Mouse (Mus musculus) fat pad, adult 2 months (tissue): Measurements from ENCODE around the gene Nptx2.

ENCODE experiments used
- DNase-seq: peaks from one replicate; pipeline ENCODE4 v3.0.0-alpha.2; 2011; ENCODE audit warnings: low read depth, low spot score; ENCODE audit errors: extremely low read depth

Nptx2 gene

DNA sequence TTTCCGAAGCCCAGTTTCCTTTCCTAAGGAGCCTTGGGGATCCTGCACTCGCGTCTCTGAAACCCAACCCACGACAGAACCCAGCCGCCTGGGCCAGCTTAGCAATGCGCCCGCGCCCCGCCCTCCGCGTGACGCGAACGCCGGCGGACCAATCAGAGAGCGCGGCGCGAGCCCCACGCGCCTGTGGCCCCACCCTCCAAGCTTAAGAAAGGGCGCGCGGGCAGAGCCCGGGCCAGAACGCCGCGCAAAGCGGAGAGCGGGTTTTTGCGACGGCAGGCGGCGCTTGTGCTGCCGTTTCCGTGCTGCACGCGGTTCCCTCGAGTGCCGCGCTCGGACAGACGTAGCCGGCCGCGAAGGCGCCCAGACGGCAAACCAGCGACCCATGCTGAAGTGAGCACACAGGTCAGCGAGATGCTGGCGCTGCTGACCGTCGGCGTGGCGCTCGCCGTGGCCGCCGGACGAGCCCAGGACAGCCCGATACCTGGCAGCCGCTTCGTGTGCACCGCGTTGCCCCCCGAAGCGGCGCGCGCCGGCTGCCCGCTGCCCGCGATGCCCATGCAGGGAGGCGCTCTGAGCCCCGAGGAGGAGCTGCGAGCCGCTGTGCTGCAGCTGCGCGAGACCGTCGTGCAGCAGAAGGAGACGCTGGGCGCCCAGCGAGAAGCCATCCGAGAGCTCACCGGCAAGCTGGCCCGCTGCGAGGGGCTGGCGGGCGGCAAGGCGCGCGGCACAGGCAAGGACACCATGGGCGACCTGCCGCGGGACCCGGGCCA is at the start of gene Nptx2:
Gene Nptx2, plus strand, starts transcription at position 250 of the 770 bp plus-strand sequence.
- no peak for DNase-seq

DNA sequence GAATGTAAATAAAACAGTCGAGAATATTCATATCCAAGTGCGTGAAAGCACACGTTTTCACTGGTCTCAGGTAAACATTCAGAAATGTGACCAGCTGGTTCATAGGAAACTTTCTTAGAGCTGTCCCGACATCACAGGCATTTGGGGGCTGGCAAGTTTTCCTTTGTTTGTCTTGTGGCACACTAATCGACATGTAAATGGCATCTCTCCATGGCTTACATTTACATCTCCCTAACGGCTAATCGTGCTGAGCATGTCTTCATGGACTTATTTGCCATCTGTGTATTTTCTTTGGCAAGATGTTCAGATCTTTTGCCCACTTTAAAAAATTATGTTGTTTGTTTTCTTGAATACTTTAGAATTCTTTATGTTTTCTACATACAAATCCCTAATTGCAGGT is 49.2 kb upstream of the Nptx2 start:
- no peak for DNase-seq

DNA sequence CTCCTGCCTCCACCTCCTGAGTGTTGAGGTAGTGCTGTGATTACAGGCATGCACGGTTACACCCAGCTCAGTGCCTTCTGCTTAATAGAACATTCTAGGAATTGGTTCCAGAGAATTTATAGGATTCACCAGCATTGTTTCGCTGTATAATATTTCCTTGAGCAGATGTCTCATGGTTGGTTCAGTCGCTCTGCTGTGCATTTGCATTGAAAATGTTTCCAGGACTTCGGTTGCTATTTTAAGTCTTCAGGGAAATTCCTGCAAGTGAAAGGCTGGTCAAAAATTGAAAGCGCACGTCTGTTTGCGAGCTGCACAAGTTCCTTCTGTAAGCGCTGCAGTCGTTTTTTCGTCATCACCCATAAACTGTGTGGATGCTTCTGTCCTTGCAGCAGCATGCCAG is 41.5 kb upstream of the Nptx2 start:
- DNase-seq = no peak

DNA sequence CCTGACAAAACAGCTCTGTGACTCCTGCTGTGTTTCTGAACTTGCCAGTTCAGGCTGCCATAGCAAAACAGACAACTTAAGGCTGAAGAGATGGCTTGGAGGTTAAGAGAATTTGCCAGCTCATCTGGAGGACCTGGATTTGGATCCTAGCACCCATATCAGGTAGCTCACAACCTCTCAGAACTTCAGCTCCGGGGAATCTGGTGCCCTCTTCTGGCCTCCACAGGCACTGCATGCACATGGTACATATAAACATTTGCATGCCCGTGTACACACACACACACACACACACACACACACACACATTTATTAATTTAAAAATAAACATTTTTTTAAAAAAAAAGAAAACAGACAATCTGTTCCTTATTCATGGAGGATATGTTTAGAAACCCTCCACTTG is 40.0 kb upstream of the Nptx2 start:
- no peak for DNase-seq

DNA sequence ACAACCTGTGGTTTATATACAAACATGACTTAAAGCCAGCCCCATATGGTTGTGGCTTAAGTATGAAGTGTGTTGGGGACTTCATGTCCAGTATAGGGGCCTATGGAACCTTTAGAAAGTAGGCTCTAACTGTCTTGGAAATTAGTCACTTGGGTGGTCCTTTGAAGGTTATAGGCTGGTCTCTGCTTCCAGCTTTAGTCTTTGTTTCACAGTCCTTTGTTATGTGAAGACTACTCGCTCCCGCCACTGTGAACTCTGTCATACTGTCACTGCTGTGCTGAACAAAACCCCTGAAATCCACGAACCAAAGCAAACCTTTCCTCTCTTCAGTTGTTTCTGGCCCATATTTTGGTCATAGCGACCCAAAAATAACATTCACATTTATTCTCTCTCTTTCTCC is 39.5 kb upstream of the Nptx2 start:
- DNase-seq = no peak

DNA sequence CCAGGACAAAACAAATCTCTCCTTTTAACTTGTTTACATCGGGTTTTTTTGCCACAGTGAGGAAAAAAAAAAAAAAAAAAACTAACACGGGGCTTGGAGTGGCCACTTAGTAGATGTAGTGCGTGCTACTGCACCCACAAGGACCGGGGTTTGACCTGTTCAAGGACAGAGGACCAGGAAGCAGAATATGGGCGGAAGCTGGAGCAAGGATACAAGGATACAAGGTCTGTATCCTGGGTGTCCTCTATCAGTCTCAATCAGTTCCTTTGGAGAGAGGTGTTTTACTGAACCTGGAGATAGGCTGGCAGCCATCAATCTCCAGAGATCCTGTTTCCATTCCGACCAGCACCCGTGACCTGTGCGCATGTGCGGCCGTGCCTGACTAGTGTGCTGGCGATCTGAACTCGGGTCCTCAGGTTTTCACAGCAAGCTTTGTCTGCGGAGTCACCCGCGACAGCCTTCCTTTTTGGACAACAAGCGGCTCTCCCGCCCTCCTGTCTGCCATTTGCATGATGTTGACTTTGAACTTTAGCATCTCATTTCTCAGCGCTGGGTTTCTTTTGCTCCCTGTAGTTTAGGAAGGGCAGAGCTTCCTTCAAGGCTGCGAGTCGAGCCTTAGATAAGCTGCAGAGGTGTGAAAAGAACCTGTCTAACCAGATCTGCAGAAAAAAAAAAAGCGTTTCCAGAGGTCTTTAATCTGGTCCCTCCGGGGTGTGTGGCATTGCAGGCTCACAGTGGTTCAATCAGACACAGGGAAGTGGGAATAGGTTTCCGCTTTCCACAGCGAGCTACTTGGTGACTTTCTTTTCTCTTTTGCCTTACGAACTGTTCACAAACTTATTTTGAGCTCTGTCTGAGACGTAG is 38.8 kb upstream of the Nptx2 start:
- DNase-seq = no peak

- DNase-seq = no peak
These were observed 36.3 kb upstream of the Nptx2 start for GRCm38 (mm10) chr5:144509431-144509830.

- DNase-seq = no peak
These were observed 31.0 kb upstream of the Nptx2 start for GRCm38 (mm10) chr5:144514738-144515137.

GRCm38 (mm10) chr5:144515241-144515640 is 30.5 kb upstream of the Nptx2 start:
- DNase-seq = no peak

DNA sequence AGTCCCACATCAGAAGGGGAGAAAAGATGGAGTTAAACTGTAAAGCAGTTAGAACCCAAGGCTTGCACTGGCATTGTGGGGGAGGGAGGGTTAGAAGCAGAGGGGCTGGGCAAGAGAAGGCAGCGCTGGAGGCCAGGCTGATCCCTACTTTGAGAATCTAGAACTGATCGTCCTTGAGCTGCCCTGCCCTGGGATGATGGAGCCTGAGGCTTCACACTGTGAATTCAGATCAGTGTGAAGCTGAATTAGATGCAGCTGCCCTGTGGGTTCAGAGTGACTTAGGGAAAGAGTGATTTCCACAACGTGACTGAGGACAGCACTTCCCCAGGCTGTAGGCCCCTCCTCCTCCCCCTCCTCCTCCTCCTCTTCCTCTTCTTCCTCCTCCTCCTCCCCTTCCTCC is 25.6 kb upstream of the Nptx2 start:
- DNase-seq = no peak

- DNase-seq = no peak
These were observed 20.9 kb upstream of the Nptx2 start for GRCm38 (mm10) chr5:144524774-144525173.

GRCm38 (mm10) chr5:144529123-144529522 is 16.6 kb upstream of the Nptx2 start:
- DNase-seq = no peak

GRCm38 (mm10) chr5:144542711-144543308 is 2.9 kb upstream of the Nptx2 start:
- DNase-seq = no peak

GRCm38 (mm10) chr5:144546423-144546995 is 807 bp downstream of the Nptx2 start:
- no peak for DNase-seq

GRCm38 (mm10) chr5:144547333-144547878 is 1.7 kb downstream of the Nptx2 start:
- DNase-seq = no peak

- no peak for DNase-seq
These were observed 2.5 kb downstream of the Nptx2 start for GRCm38 (mm10) chr5:144548079-144548631.

GRCm38 (mm10) chr5:144550003-144550402 is 4.3 kb downstream of the Nptx2 start:
- no peak for DNase-seq

DNA sequence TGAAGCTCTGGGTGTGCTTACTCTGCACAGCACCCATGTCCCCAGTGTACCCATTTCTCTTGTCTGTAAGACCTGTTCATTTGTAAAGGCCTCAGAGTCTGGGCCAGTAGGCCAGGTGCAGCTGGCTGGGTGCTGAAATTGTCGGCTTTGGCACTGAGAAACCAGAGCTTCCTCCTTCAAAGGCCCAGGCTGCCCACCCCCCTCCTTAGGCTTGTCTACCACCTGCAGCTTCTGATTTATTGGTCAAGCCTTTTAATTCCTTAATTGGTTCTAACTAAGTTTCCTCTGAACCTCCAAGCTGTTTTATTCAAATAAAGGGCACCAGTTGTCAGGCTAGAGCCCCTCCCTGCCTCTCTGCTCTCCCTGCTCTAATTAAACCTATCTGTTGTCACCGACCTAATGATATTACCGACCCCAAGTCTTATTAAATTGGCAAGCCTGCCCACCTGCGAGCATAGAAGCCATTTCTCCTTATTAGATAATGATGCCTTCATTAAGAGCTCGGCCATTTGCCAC is 5.0 kb downstream of the Nptx2 start:
- no peak for DNase-seq

- DNase-seq = no peak
These were observed 11.0 kb downstream of the Nptx2 start for GRCm38 (mm10) chr5:144556710-144557109.

GRCm38 (mm10) chr5:144557363-144557762 is 11.7 kb downstream of the Nptx2 start:
- DNase-seq = no peak

DNA sequence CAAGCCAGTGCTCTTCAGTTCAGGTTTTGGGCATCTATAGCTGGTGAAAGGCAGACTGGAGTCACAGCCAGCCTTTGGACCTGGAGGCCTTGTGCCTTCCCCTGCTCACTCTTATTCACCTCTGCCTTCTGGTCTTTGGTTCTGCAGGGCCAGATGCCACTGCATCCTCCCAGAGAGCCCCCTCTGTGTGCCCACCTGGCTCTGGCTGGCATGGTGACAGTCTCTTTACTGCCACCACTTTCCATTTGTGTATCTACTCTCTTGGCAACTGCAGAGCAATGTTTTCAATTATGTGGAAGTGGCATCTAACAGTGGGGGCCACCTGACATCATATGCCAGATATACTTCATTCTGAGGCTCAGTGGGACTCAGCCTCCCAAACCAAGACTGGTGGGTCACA is 12.8 kb downstream of the Nptx2 start:
- DNase-seq = no peak
